Mouse (Mus musculus) myocyte (in vitro differentiated cells): ENCODE measurements around the gene Zfp618. TPM values are rescaled to one million over a fixed set of nuclear protein-coding genes. Genes with fewer than 3 reads are reported as not detected.

Experiments used
- H3K27me3 ChIP-seq: one replicate; pipeline ENCODE4 v1.6.1; 2011; ENCODE audit not compliant: control insufficient read depth, insufficient read depth, insufficient read length
- H3K36me3 ChIP-seq: one replicate; pipeline ENCODE4 v1.6.1; 2011; ENCODE audit not compliant: control insufficient read depth, insufficient read depth
- H3K4me2 ChIP-seq: one replicate; pipeline ENCODE4 v1.6.1; 2011; ENCODE audit warnings: low read depth, control low read depth
- H3K4me3 ChIP-seq: one replicate; pipeline ENCODE4 v1.5.1; 2011; ENCODE audit warnings: mild to moderate bottlenecking, control low read depth, moderate library complexity
- H3K79me2 ChIP-seq: one replicate; pipeline ENCODE4 v1.6.1; 2011; ENCODE audit not compliant: control insufficient read depth, insufficient read depth
- H3ac ChIP-seq: one replicate; pipeline ENCODE4 v1.6.1; 2011; ENCODE audit not compliant: control insufficient read depth, insufficient read length
- CEBPB ChIP-seq: IDR thresholded peaks from 2 replicates; pipeline ENCODE4 v1.6.1; 2011; ENCODE audit warnings: mild to moderate bottlenecking, moderate library complexity; ENCODE audit not compliant: poor library complexity, insufficient read depth, severe bottlenecking
- E2F4 ChIP-seq: IDR thresholded peaks from one replicate; pipeline ENCODE4 v1.6.1; 2011; ENCODE audit warnings: mild to moderate bottlenecking, control low read depth, moderate library complexity; ENCODE audit not compliant: insufficient read depth
- MAX ChIP-seq: IDR thresholded peaks from one replicate; pipeline ENCODE4 v1.6.1; 2011; ENCODE audit warnings: low read depth, mild to moderate bottlenecking, control low read depth
- MYOD1 ChIP-seq, 3 experiments: IDR thresholded peaks; one replicate each; pipeline ENCODE4 v1.6.1; 2011; ENCODE audit warnings: control low read depth in 2 of 3, low read depth in 2 of 3, mild to moderate bottlenecking in 2 of 3, moderate library complexity in 1 of 3; ENCODE audit not compliant: insufficient read length in 2 of 3, control insufficient read depth in 1 of 3
- MYOG ChIP-seq, 3 experiments: IDR thresholded peaks; one replicate each; pipeline ENCODE4 v1.6.1; 2011; ENCODE audit warnings: control low read depth in 2 of 3, low read depth in 2 of 3, mild to moderate bottlenecking in 2 of 3; ENCODE audit not compliant: insufficient read length in 2 of 3, control insufficient read depth in 1 of 3, insufficient read depth in 1 of 3
- POLR2A ChIP-seq: IDR thresholded peaks from one replicate; pipeline ENCODE4 v1.6.1; 2011; ENCODE audit warnings: low read depth, mild to moderate bottlenecking, control low read depth, moderate library complexity; ENCODE audit not compliant: insufficient read length
- POLR2AphosphoS2 ChIP-seq: IDR thresholded peaks from one replicate; pipeline ENCODE4 v1.6.1; 2011; ENCODE audit warnings: low read depth, control low read depth; ENCODE audit not compliant: insufficient read length
- REST ChIP-seq: IDR thresholded peaks from one replicate; pipeline ENCODE4 v1.6.1; 2011; ENCODE audit warnings: mild to moderate bottlenecking, control low read depth, moderate library complexity; ENCODE audit not compliant: insufficient read depth, insufficient read length
- SRF ChIP-seq: IDR thresholded peaks from one replicate; pipeline ENCODE4 v1.6.1; 2011; ENCODE audit warnings: low read depth; ENCODE audit not compliant: control insufficient read depth, insufficient read length
- TCF12 ChIP-seq: IDR thresholded peaks from one replicate; pipeline ENCODE4 v1.6.1; 2011; ENCODE audit warnings: mild to moderate bottlenecking, control low read depth; ENCODE audit not compliant: poor library complexity, insufficient read depth, severe bottlenecking
- TCF3 ChIP-seq: IDR thresholded peaks from one replicate; pipeline ENCODE4 v1.6.1; 2011; ENCODE audit warnings: low read depth, control low read depth; ENCODE audit not compliant: insufficient read length
- USF1 ChIP-seq: IDR thresholded peaks from one replicate; pipeline ENCODE4 v1.6.1; 2011; ENCODE audit warnings: low read depth, mild to moderate bottlenecking, control low read depth, moderate library complexity
- polyA plus RNA-seq: library from polyadenylated mRNA; unstranded; fragments of >200 nt; fragmentation: generic; extraction: Trizol; gene quantifications from one replicate; pipeline ENCODE4 v1.2.1, GENCODE M21; 2012; ENCODE audit warnings: missing spikeins

Gene Zfp618
- polyA plus RNA-seq, 1 experiment, result not detected

- Histone ChIP-seq H3K4me3 (no peak overlapping the region), H3K4me2 (no peak overlapping the region), H3K79me2 (no peaks in the 10 kb centered on the region), H3K36me3 (no peaks in the 10 kb centered on the region), H3K27me3 (no peaks in the 10 kb centered on the region), H3ac (no peak overlapping the region)
- TF ChIP-seq TCF12 (no peak), SRF (no peak), POLR2AphosphoS2 (no peak), REST (no peak), USF1 (no peak), POLR2A (no peak), E2F4 (no peak), MAX (no peak), TCF3 (no peak), CEBPB (no peak), MYOD1 (IDR thresholded peaks at IDR 0.05; ENCODE audit: control insufficient read depth in 1 of 3, insufficient read length in 2 of 3, low read depth in 2 of 3) (no peak), MYOG (IDR thresholded peaks at IDR 0.05; ENCODE audit: control insufficient read depth in 1 of 3, insufficient read depth in 1 of 3, insufficient read length in 2 of 3, low read depth in 2 of 3) (no peak)
These were observed 93.3 kb downstream of the Zfp618 start for GRCm38 (mm10) chr4:63058686-63059085.

GRCm38 (mm10) chr4:63060358-63060757 is 95.0 kb downstream of the Zfp618 start:
- Histone ChIP-seq H3K36me3 (no peaks in the 10 kb centered on the region), H3K4me2 (no peak overlapping the region), H3ac (no peak overlapping the region), H3K27me3 (no peaks in the 10 kb centered on the region), H3K79me2 (no peaks in the 10 kb centered on the region), H3K4me3 (no peak overlapping the region)
- TF ChIP-seq USF1 (no peak), POLR2AphosphoS2 (no peak), MYOG (IDR thresholded peaks at IDR 0.05; ENCODE audit: control insufficient read depth in 1 of 3, insufficient read depth in 1 of 3, insufficient read length in 2 of 3, low read depth in 2 of 3) (no peak), MAX (no peak), POLR2A (no peak), CEBPB (no peak), TCF3 (no peak), MYOD1 (IDR thresholded peaks at IDR 0.05; ENCODE audit: control insufficient read depth in 1 of 3, insufficient read length in 2 of 3, low read depth in 2 of 3) (no peak), SRF (no peak), TCF12 (no peak), REST (no peak), E2F4 (no peak)

- TF ChIP-seq SRF (no peak), USF1 (no peak), CEBPB (no peak), MYOD1 (IDR thresholded peaks at IDR 0.05; ENCODE audit: control insufficient read depth in 1 of 3, insufficient read length in 2 of 3, low read depth in 2 of 3) (no peak), E2F4 (no peak), TCF3 (no peak), POLR2A (no peak), MAX (no peak), POLR2AphosphoS2 (no peak), REST (no peak), TCF12 (no peak), MYOG (IDR thresholded peaks at IDR 0.05; ENCODE audit: control insufficient read depth in 1 of 3, insufficient read depth in 1 of 3, insufficient read length in 2 of 3, low read depth in 2 of 3) (no peak)
- Histone ChIP-seq H3K4me2 (no peak overlapping the region), H3K36me3 (no peaks in the 10 kb centered on the region), H3K27me3 (no peaks in the 10 kb centered on the region), H3ac (no peak overlapping the region), H3K4me3 (no peak overlapping the region), H3K79me2 (no peaks in the 10 kb centered on the region)
These were observed 96.0 kb downstream of the Zfp618 start for GRCm38 (mm10) chr4:63061411-63061810.

GRCm38 (mm10) chr4:63063360-63063759 is 98.0 kb downstream of the Zfp618 start:
- Histone ChIP-seq H3K4me3 (no peak overlapping the region), H3K36me3 (no peaks in the 10 kb centered on the region), H3K79me2 (no peaks in the 10 kb centered on the region), H3K4me2 (no peak overlapping the region), H3K27me3 (no peaks in the 10 kb centered on the region), H3ac (no peak overlapping the region)
- TF ChIP-seq TCF12 (no peak), MYOG (IDR thresholded peaks at IDR 0.05; ENCODE audit: control insufficient read depth in 1 of 3, insufficient read depth in 1 of 3, insufficient read length in 2 of 3, low read depth in 2 of 3) (no peak), MAX (no peak), SRF (no peak), POLR2AphosphoS2 (no peak), CEBPB (no peak), POLR2A (no peak), REST (no peak), USF1 (no peak), E2F4 (no peak), TCF3 (no peak), MYOD1 (IDR thresholded peaks at IDR 0.05; ENCODE audit: control insufficient read depth in 1 of 3, insufficient read length in 2 of 3, low read depth in 2 of 3) (no peak)

GRCm38 (mm10) chr4:63064911-63065310 is 99.5 kb downstream of the Zfp618 start:
- no peaks in the 10 kb centered on the region for H3K36me3 ChIP-seq
- no peak overlapping the region for H3ac ChIP-seq
- H3K27me3 ChIP-seq, result no peaks in the 10 kb centered on the region
- TF ChIP-seq USF1 (no peak), MAX (no peak), SRF (no peak), MYOG (IDR thresholded peaks at IDR 0.05; ENCODE audit: control insufficient read depth in 1 of 3, insufficient read depth in 1 of 3, insufficient read length in 2 of 3, low read depth in 2 of 3) (no peak), TCF12 (no peak), REST (no peak), TCF3 (no peak), CEBPB (no peak), POLR2AphosphoS2 (no peak), POLR2A (no peak), MYOD1 (IDR thresholded peaks at IDR 0.05; ENCODE audit: control insufficient read depth in 1 of 3, insufficient read length in 2 of 3, low read depth in 2 of 3) (no peak), E2F4 (no peak)
- H3K4me3 ChIP-seq, result no peak overlapping the region
- H3K4me2 ChIP-seq, result no peak overlapping the region
- H3K79me2 ChIP-seq, result no peaks in the 10 kb centered on the region
